Mouse (Mus musculus) gastrocnemius, adult 18-20 months (tissue): ENCODE measurements around the gene Piwil4. TPM values are rescaled to one million over a fixed set of nuclear protein-coding genes. Genes with fewer than 3 reads are reported as not detected.

Experiments used
- DNase-seq: peaks from one replicate; pipeline ENCODE4 v3.0.0; 2021; ENCODE audit warnings: low spot score
- long read RNA-seq, 2 experiments: library from polyadenylated mRNA; stranded (forward); transcript quantifications; one replicate each; pipeline ENCODE4 v2.0.0; 2021
- total RNA-seq, 2 experiments: library from RNA; stranded (reverse); gene quantifications; 2 replicates each; pipeline ENCODE4 v1.2.3; 2021

Piwil4 gene
- not detected for total RNA-seq
- long read RNA-seq, experiment 1, result 0 reads
- long read RNA-seq, experiment 2, result 0 reads

DNA sequence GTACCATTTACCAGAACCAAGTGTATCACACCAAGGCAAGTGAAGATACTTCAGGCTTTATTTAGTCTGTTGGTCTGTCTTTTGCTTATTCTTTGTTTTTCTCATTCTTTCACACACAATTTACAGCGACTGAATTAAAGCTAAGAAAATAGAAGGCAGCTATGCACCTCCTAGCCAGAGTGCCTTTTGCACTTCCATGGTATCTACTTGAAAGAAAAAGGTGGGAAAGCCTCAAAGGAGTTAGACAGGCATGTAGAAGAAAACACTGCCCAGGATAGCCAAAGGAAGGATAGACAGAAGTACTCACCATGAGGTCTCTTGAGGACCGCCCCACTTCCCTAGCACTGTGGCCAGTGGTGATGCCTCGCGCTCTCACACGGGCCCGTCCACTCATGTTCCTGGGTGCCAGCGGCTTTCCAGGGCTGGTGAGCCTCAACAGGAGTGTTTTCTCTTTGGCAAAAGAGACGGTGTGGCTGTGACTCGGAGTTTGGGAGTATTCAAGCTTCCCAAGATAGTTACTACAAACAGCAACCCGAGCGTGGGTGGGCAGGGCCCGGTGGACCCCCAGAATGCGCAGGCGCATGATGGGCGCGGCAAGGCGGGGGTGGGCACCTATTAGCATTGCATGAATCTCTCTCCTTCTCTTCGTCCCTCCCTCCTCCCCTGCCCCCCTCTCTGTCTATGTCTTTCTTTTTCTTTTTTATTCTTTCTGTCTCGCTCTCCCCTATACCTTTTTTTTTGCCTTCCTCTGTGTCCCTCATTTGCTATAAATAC lies at the start of gene Piwil4:
Gene Piwil4 (minus strand): TSS at position 583 of the 774 bp plus-strand sequence.
- DNase-seq, result no peak

DNA sequence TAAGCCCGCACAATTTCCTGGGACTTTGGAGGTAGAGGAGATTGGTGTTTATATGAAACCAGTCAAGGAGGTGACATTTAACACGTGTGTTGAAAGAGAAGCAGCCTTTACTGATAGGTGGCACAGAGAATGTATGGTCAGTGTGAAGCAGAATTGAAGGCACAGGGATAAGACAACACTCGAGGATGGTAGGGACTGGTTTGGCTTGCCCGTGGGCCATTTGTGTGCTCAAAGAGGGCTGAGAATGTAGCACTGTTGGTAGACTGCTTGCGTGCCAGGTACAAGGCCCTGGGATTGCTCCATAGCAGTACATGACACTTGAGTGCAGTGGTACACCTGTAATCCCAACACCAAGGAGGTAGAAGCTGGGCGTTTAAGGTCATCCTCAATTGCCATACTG lies 46.8 kb upstream of the Piwil4 start:
- DNase-seq, result no peak

DNA sequence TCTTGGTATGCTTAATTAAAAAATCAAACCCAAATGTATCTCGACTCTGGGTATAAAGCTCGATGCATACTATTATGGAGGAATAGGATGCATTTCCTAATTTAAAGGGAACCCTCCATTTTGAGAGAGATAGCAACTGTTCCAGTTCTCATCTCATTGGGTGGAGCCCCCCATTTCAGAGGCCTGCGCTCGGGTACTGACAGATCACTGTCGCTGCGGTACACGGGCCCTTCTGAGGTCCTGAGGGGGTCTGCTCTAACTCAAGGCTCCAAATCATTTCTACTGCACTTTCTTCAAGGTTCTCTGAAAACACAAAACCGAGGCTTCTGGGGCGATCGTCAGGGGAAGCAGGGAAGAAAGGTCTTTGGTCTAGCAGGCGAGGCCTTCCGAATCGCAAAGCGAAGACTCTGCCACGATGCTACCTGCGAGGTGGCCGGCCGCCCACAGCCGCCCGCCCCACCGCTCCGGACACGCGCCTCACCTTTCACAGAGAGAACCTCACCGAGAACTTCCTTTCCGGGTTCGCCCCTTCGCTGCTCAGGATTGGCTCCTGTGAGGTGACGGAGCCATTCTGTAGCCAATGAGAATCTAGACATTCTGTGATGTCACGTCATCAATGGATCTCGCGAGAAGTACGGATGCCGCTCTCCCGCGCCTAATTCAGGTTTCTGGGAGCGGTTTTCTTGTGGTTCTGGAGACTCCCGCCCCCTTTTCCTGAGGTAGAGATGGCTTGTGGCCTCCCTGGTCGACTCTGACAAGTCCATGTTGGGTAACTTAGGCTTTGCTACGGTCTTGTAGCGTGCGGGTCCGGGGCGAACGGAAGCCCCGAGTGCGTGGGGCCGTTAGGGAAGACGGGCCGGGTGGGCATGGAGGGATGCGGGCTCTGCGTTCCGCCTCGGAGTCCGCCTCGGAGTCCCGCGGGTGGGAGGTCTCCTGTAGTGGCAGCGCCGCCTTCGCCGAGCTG lies 43.8 kb upstream of the Piwil4 start, which contains the start of the genes Mre11a and Ankrd49:
Gene Mre11a (plus strand): TSS at position 616 of the 964 bp plus-strand sequence.
Gene Ankrd49 (minus strand): TSS at position 818 of the 964 bp plus-strand sequence.
- DNase-seq, result peak; percentile 96

DNA sequence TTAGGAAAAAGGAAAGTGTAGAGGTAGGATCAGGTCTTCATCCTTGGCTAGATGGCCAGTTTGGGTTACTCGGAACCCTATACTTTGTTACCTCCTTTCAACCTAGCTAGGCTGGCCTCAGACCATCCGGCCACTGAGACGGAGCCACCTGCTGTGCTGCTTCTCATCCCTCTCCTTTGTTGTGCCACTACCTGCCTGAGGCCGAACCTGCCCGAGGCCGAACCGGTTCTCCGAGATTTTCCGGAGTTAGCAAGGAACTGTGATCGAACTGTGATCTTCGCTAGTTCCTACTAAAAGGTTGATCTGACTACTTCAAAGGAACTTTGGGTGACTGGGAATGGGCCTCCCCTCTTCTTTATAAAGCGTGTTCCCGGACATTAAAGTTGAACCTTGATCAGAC lies 37.8 kb upstream of the Piwil4 start:
- no peak for DNase-seq

DNA sequence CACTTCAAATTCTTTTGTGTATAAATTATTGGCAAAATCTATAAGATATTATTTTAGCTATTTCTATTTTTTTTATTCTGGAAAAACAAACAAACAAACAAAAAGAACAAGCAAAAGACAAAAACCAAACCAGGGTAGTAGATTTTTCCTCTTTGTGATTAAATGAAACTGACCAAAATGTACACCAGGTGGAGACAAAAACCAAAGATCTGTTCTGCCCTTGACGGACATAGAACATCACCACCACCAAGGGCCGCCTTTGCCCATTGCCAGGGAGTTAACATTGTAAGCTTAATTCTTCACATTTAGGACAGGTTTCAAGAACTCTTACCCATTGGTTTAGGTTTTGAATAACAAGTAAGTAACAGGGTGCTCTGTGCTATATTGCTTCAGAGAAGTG lies 33.3 kb upstream of the Piwil4 start:
- no peak for DNase-seq

DNA sequence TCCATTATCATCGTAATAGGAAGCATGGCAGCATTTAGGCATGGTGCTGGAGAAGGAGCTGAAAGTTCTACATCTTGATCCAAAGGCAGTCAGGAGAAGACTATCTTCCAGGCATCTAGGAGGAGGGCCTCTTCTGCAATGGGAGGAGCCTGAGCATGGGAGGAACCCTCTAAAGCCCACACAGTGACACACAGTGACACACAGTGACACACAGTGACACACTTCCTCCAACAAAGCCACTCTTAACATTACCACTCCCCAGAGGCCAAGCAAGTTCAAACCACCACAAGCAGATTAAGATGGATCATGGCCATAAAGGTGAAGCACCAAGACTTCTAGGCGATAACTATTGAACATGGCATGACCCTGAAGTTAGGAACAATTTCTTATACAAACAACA lies 31.5 kb upstream of the Piwil4 start:
- DNase-seq, result no peak

DNA sequence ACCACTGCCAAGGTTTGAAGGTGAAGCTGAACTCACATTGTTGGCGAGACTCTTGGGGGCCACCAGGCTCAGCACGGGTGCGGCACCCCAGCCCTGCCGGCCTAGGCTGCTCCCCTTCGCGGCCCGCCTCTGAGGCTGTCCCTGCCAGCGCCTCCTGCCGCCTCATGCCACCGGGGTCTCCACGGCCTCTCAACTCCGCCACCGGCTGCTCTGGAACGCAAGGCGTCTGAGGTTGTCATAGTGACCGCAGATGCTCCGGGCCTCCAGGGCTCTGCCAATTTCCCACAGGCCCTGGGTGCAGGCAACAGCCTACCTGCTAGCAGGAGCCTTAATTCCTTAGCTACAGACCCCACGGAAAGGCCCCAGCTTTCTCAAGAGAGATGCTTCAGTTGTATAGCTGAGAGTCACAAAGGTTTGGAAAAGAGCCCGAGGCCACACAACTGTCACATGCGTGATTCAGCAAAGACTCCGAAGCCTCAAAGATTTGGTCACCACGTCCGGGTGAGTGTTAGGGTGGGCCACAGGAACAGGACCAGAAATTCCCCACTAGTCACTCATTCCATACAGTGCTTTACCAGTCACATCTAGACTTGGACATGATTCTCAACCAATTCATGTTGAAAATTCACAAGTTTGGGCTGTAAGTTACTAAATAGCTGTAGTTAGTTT lies 30.4 kb upstream of the Piwil4 start, which contains the start of gene 1700012B09Rik:
Gene 1700012B09Rik (minus strand): TSS at position 228 of the 669 bp plus-strand sequence.
- DNase-seq, result no peak

DNA sequence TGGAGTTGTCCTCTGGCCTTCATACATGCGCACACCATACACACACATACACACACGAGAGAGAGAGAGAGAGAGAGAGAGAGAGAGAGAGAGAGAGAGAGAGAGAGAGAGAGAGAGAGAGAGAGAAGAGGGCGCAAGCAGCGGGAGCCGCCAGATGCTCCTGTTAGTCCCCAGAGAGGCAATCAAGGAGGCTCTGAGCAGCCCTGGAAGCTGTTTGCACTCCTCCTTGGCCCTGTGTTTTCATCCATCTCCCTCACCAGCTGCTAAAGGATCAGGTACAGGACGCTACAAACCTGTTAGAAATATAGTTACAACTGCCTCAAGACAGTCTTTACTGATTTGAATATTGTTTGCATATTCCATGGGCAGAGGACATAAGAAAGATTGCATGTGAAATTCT lies 29.3 kb upstream of the Piwil4 start:
- no peak for DNase-seq

DNA sequence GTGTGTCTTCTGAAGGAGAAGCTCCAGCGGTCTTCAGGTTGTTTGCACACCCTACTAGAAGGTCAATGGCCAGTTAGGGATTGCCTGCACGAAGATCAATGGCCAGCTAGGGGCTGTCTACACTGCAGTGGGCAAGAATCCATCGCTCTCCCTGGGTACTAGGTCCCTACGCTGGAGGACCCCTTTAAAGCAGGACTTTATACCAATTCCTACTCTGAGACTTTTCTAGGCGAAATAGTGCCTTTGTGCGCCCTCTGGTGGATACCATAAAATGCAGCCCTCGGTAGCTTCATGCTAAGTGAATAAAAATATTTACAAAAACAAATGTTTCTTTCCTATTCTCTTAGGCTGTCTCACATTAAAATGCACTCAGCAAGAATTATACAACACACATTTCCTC lies 24.2 kb upstream of the Piwil4 start:
- peak; percentile 36 for DNase-seq

DNA sequence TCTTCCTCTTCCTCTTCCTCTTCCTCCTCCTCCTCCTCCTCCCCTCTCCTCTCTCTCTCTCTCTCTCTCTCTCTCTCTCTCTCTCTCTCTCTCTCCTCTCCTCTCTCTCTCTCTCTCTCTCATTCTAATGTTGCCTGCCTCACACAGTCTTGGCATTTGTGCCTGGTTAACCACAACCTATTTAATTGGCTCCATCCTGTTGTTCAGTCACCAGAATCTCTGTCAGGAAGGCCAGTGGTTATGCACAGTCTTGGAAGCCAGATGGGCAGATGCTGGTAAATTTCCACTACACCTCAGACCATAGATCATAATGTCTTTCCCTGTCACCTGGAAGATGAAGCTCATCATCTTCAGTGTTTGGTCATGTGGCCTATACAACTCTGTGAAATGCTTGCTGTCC lies 18.7 kb upstream of the Piwil4 start:
- DNase-seq, result no peak

DNA sequence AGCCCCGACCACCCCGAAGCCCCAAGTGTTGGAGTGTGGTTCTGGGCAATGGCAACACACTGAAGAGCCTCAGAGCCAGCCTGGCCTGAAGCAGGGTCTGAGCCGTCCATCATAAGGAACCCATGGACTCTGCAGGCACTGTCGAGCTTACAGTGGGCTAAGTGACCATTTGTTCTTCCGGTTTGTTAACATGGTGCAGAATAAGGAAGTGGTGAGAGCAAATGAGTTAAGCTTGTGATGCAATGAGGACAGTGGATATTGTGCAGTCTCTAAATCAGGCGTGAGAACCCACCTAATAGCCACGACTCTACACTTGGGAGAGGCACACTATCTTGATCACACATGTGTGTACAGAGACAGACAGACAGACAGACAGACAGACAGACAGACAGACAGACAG lies 18.1 kb upstream of the Piwil4 start:
- no peak for DNase-seq

DNA sequence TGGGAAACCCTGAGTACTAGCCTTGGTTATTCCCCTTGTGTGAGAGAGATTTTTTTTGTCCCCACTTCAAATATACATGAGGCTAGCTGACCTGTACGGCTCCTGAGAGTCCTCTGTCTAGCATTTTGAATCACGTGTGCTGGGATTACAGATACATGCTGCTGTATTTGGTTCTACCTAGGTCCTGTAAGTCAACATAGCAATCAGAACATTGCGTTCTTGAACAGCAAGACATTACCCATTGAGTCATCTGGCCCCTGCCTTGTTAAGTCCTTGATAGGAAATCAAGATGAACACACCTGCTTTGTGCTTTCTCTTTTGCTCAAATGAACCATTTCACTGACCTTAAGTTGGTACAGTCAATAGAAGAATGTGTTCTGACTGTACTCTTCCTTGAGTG lies 13.9 kb upstream of the Piwil4 start:
- no peak for DNase-seq

DNA sequence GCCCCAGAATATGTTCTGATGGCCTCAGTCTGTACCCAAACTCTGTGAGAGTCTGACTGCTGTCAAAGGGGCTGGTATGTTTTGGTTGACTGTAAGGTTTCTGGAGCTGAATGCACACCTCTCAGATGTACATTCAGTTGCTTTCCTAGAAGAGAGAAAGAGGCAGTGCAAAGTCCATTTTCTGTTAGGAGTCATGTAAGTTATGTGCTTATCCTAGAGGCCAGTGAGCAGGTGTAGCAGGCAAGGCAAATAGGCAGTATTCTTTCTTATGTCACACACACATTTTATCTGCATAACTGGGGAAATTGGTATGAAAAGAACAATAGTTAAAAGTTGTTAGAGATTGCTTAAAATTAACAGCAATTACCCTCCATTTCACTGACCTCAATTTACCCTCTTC lies 13.4 kb upstream of the Piwil4 start:
- no peak for DNase-seq

DNA sequence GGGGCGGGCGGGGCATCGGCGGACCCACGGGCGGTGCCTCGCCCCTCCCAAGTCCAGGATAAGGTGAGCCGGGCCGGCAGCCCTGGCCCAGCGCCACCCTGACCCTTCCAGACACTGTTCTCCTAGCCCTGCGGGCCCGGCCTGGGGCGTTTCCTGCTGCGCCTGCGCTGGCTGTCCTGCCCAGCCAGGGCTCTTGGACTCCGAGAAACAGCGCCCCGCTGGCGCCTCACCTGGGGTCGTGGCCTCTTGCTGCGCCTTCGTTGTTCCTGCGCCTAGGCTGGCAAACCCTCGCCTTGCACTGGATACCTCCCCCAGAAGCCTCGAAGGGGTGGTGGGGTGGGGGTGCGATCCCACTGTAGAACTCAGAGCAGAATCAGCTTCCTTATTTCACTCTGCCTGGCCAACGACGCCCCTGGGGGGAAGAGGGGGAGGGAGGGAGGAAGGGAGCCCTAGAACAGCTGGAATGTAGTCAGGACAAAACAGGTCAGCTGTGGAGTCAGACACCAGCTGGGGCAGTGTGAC lies 11.5 kb upstream of the Piwil4 start, which contains the start of gene Fut4:
Gene Fut4 (minus strand): TSS at position 393 of the 522 bp plus-strand sequence.
- DNase-seq, result peak; percentile 21

DNA sequence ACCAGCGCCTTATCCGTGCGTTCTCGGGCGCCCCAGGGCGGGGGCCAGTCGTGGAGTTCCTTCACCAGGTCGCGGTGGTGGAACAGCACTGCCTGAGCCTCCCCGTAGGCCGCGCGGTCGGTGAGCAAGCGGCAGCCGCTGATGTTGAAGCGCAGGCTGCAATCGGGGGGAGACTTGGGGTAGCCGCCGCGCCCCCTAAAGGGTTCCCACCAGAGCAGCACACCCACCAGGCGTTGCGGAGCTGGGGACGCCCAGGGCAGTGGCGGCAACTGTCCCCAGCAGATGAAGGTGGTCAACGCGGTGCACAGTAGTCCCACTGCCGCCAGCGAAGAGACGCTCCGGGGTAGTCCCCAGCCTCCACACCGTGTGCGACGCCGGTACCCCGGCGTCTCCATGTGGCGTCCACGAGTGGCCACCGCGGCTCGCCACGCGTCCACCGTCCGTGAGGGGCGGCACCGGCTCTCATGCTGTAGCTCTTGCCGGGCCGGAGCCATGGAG lies 11.0 kb upstream of the Piwil4 start:
- no peak for DNase-seq

DNA sequence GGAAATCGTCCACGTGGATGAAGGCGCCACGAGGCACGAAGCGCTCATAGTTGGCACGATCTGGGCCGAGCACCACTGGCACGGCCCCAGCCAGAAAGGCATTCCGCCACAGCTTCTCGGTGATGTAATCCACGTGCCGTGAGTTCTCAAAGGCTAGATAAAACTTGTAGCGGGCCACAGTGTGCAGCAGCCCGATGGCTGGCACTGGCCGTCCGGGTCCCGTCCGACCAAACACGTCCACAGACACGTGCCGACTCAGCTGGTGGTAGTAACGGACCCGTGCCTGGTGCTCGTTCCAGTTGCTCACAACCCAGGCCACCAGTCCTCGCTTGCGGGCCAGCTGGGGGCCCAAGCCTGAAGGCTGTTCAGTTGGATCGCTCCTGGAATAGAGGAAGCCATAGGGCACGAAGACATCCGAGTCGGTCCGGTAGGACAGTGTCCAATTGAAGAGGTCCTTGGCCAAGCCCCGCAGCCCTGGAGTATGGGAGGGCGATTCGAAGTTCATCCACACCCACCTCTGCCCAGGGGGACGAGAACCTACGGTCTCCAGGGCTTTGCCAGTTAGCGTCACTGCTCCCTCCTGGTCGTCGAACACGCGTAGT lies 10.5 kb upstream of the Piwil4 start:
- DNase-seq, result no peak

DNA sequence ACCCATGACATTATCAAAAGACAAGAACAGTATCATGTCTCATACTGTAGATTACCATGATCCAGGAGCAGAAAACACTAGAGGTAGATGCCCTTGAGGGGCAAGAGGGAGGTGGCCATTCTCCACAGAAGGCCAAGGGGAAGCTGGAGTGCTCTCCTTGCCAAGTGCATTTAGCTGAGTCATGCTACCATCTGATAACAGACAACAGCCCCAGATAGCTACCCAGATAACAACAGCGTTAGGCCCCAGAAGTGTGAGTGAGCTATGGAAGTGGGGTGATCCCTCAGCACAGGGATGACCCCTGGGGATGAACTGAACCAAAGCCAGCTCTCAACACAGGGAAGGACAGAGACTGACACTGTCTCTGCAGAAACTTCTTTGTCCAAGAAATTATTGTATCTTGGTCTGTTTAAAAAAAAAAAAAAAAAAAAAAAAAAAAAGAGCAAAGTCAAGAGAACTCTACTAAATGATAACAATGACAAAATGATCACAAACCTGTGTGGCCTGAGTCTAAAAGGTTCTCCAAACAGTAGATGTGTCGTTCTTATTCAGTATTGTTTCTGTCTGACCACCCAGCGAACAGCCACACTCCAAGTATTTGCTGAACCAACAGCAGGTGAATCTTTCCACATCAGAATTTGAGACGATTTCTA lies 909 bp downstream of the Piwil4 start:
- DNase-seq, result no peak

DNA sequence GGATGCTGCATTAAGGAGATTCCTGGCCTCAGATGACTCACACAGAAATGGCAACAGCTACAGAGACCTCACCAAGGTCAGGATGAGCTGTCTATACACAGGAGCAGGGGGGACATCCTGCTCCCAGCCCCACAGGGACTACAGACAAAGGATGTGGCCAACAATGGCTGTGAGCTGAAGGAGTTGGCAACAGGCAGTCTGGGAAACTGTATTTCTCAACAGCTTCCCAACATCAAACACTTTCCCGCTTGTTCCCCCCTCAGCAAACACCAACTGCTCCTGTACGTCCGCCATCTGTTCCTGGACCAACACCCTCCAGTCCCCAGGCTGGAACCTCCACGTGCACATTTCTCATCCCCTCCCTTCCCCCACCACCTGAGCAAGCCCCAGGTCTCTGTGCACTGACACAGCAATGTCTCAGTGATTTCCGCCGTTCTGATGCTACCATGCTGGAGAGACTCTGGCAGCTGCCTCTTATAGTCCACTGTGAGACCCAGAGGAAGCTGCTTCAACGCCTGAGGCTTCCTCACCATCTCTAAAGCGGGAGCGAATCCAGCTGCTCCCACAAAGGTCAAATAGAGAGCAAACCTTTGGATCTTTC lies 9.5 kb downstream of the Piwil4 start:
- no peak for DNase-seq

DNA sequence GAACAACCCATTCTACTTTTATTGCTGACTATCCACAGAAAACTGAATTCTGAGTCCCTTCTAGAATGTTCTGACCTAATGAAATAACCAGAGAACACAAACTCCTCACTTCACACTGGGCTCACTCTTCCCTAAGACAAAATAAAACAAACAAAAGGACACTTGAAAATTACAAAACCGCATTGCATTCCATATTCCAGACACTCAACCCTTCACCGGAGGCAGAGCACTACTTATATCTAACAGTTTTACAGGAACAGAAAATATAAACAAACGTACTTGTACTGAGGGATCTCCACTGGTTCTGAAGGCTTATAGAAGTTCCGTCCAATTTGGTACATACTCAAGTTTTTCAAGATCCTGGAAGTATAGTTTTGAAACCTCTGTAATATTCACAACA lies 12.2 kb downstream of the Piwil4 start:
- no peak for DNase-seq

DNA sequence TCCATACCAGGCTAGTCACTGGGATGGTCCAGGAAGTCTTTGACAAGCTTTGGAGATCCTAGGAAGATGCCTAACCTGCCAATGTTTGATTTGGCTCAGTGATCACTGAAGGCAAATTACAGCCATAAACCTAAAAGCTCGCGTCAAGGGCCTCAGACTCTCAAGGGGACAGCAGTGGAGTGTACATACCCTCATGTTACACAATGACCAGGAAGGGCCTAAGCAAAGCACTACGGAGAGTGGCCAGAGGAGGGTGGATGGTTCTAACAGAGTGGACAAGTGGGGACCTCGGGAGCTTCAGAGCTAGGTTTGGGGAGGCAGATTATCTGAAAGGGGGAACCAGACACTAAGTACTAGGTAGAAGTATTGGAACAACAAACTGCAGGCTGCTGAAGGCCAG lies 13.9 kb downstream of the Piwil4 start:
- DNase-seq, result no peak
